Comparison of ENCODE assay signal across 9 mouse cellular contexts in the genomic region with DNA sequence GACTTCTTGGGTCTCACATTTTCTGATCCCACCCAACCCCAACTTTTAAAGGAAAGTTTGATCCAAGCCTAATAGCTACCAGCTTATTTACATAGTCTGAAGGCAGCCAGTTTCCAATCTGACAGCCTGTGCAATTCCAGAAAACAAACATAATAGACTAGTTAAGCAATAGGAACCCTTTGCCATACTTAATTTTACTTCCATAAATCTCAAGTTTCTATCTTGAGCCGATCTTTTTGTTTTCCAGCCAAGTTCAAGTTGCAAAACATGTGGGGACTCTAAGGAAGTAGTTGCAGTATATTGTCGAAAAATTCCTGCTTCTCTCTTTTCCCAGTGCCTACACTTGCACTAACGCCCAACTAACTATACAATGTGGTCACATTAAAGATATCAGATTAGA. TPM values are rescaled to one million over a fixed set of nuclear protein-coding genes. Genes with fewer than 3 reads are reported as not detected.
A peak's percentile ranks its signal among the peaks of the same experiment; 100 is the strongest.
DNase-seq lines count a peak whose midpoint lies in the region; ATAC-seq and TF ChIP-seq lines count a peak whose summit lies in the region.
"Had no signal": no experiment of that assay in that cellular context is flagged by ENCODE, and none has a peak within 500 bp of the region (broad histone marks: within the 10 kb centered on the region; RNA-seq: fewer than 3 reads in every experiment).

No protein-coding gene starts in this region.

- peak overlapping the region; percentile 96 for H3K27ac ChIP-seq in gastrocnemius, adult 2 months
- no peak overlapping the region for H3K27ac ChIP-seq in embryonic facial prominence, embryonic 12.5 days
- peak overlapping the region; percentile 96 for H3K27ac ChIP-seq in intestine, embryonic 15.5 days
- H3K27ac ChIP-seq in midbrain, embryonic 12.5 days (replicated peaks) = no peak overlapping the region

- WGBS in embryonic facial prominence, embryonic 12.5 days = 41% methylated on average over 3 of the region's 3 CpGs
- WGBS in intestine, embryonic 15.5 days = 22% methylated on average over 3 of the region's 3 CpGs
- WGBS in midbrain, embryonic 12.5 days = 70% methylated on average over 3 of the region's 3 CpGs

- no peak for DNase-seq in gastrocnemius, adult 2 months
- DNase-seq in gastrocnemius, postnatal 10 days = no peak
- DNase-seq in cerebellum, postnatal 36 days = no peak
- DNase-seq in adrenal gland, adult 18-20 months (ENCODE audit: low spot score in 2 of 2) = no peak
- DNase-seq in left cerebral cortex, postnatal 36 days (ENCODE audit: low spot score in 2 of 2) = no peak

- peak overlapping the region; percentile 66 for H3K4me2 ChIP-seq in embryonic facial prominence, embryonic 12.5 days (replicated peaks)
- H3K4me2 ChIP-seq in intestine, embryonic 15.5 days (replicated peaks) = peak overlapping the region; percentile 68
- peak overlapping the region; percentile 60 for H3K4me2 ChIP-seq in midbrain, embryonic 12.5 days (replicated peaks)

- H3K27me3 ChIP-seq in embryonic facial prominence, embryonic 12.5 days = no peaks in the 10 kb centered on the region
- no peaks in the 10 kb centered on the region for H3K27me3 ChIP-seq in intestine, embryonic 15.5 days (replicated peaks)
- H3K27me3 ChIP-seq in midbrain, embryonic 12.5 days = no peaks in the 10 kb centered on the region

- 0 out of 2 replicates have a peak overlapping the region, but pooled peaks have one; percentile 34 for H3K9ac ChIP-seq in embryonic facial prominence, embryonic 12.5 days
- peak overlapping the region; percentile 76; the same call in 1 of the 2 replicates for H3K9ac ChIP-seq in intestine, embryonic 15.5 days
- 0 out of 2 replicates have a peak overlapping the region, but pooled peaks have one; percentile 57 for H3K9ac ChIP-seq in midbrain, embryonic 12.5 days (replicated peaks)

- TF ChIP-seq CTCF in gastrocnemius, adult 2 months (IDR thresholded peaks at IDR 0.05) = no peak

- H3K4me1 ChIP-seq in embryonic facial prominence, embryonic 12.5 days = peaks cover 16% of the 10 kb centered on the region
- H3K4me1 ChIP-seq in intestine, embryonic 15.5 days (replicated peaks) = 0 out of 2 replicates have a peak, but pooled peaks cover 5% of the 10 kb centered on the region
- peaks cover 27% of the 10 kb centered on the region for H3K4me1 ChIP-seq in midbrain, embryonic 12.5 days

- H3K36me3 ChIP-seq in embryonic facial prominence, embryonic 12.5 days = peaks cover 21% of the 10 kb centered on the region
- H3K36me3 ChIP-seq in intestine, embryonic 15.5 days = no peaks in the 10 kb centered on the region
- H3K36me3 ChIP-seq in midbrain, embryonic 12.5 days = peaks cover 23% of the 10 kb centered on the region

- H3K4me3 ChIP-seq in gastrocnemius, adult 2 months = peak overlapping the region; percentile 81
- H3K4me3 ChIP-seq in embryonic facial prominence, embryonic 12.5 days = peak overlapping the region; percentile 68
- H3K4me3 ChIP-seq in intestine, embryonic 15.5 days (replicated peaks) = peak overlapping the region; percentile 68
- H3K4me3 ChIP-seq in midbrain, embryonic 12.5 days = peak overlapping the region; percentile 80

- no peak for ATAC-seq in embryonic facial prominence, embryonic 12.5 days (ENCODE audit: insufficient number of reproducible peaks, insufficient read depth, low FRiP score, low TSS enrichment)
- ATAC-seq in intestine, embryonic 15.5 days = no peak
- ATAC-seq in midbrain, embryonic 12.5 days (ENCODE audit: low FRiP score, low read depth) = no peak

- H3K9me3 ChIP-seq in embryonic facial prominence, embryonic 12.5 days = no peaks in the 10 kb centered on the region
- no peaks in the 10 kb centered on the region for H3K9me3 ChIP-seq in intestine, embryonic 15.5 days
- H3K9me3 ChIP-seq in midbrain, embryonic 12.5 days = no peaks in the 10 kb centered on the region

- intact Hi-C loops in gastrocnemius, adult 2 months (cut with DNase I) = loop anchor here (5.0 kb wide), 1 partner anchor 560 kb away; a partner anchor contains a TSS
- intact Hi-C loops in left cerebral cortex, postnatal 36 days (cut with DNase I) = loop anchor here (5.0 to 10.0 kb wide), 2 partner anchors 130 to 1513 kb away; no protein-coding TSS in a partner anchor

RNA-seq across cellular contexts. Expression of a gene that starts 8.8 kb away (rescaled TPM):
- 10 to 100 TPM; 22.6 to 24.8 TPM for total RNA-seq in gastrocnemius, adult 2 months (2021)
- total RNA-seq in gastrocnemius, postnatal 10 days (2021) = 10 to 100 TPM; 40.7 to 40.9 TPM
- polyA plus RNA-seq in embryonic facial prominence, embryonic 12.5 days (2016; fragmentation: Nextera tagmentation; extraction: Ambion mirVana) = 175 and 180 TPM in 2 replicates
- polyA plus RNA-seq in intestine, embryonic 15.5 days (2015; fragmentation: Nextera tagmentation; extraction: Ambion mirVana) = 243 TPM in 2 replicates
- polyA plus RNA-seq in midbrain, embryonic 12.5 days (2016; fragmentation: Nextera tagmentation; extraction: Ambion mirVana) = 397 and 420 TPM in 2 replicates
- 100 to 1,000 TPM; 278 to 555 TPM for total RNA-seq in adrenal gland, adult 18-20 months (2021)
- total RNA-seq in left cerebral cortex, postnatal 36 days (2021) = 10 to 100 TPM; 40.2 to 45.9 TPM

RNA-seq across cellular contexts. Expression of a gene that starts 9.0 kb away (rescaled TPM):
- 1 to 10 TPM; 7.8 to 8.6 TPM for total RNA-seq in gastrocnemius, adult 2 months (2021)
- 10 to 100 TPM in 1 of 2 experiments, 1 to 10 TPM in 1; 8.9 to 12.7 TPM for total RNA-seq in gastrocnemius, postnatal 10 days (2021)
- 14.4 and 15.9 TPM in 2 replicates for polyA plus RNA-seq in embryonic facial prominence, embryonic 12.5 days (2016; fragmentation: Nextera tagmentation; extraction: Ambion mirVana)
- polyA plus RNA-seq in intestine, embryonic 15.5 days (2015; fragmentation: Nextera tagmentation; extraction: Ambion mirVana) = 8.3 and 8.6 TPM in 2 replicates
- 18.4 and 19.9 TPM in 2 replicates for polyA plus RNA-seq in midbrain, embryonic 12.5 days (2016; fragmentation: Nextera tagmentation; extraction: Ambion mirVana)
- 10 to 100 TPM; 29.2 to 35.4 TPM for total RNA-seq in adrenal gland, adult 18-20 months (2021)
- total RNA-seq in left cerebral cortex, postnatal 36 days (2021) = 10 to 100 TPM; 48.7 to 54.9 TPM

RNA-seq across cellular contexts. Expression of a gene that starts 54.4 kb away (rescaled TPM):
- not detected for total RNA-seq in gastrocnemius, adult 2 months (2021)
- not detected for total RNA-seq in gastrocnemius, postnatal 10 days (2021)
- 0.19 and 0.42 TPM in 2 replicates for polyA plus RNA-seq in embryonic facial prominence, embryonic 12.5 days (2016; fragmentation: Nextera tagmentation; extraction: Ambion mirVana)
- 0.13 and 0.28 TPM in 2 replicates for polyA plus RNA-seq in intestine, embryonic 15.5 days (2015; fragmentation: Nextera tagmentation; extraction: Ambion mirVana)
- polyA plus RNA-seq in midbrain, embryonic 12.5 days (2016; fragmentation: Nextera tagmentation; extraction: Ambion mirVana) = 0.13 TPM in 1 of 2 replicates, not detected in the other
- total RNA-seq in adrenal gland, adult 18-20 months (2021) = under 1 TPM; 0.33 to 0.86 TPM
- 1 to 10 TPM; 6.7 to 7.2 TPM for total RNA-seq in left cerebral cortex, postnatal 36 days (2021)
- polyA plus RNA-seq: spleen, adult 2 months had no signal

RNA-seq across cellular contexts. Expression of a gene that starts 58.1 kb away (rescaled TPM):
- total RNA-seq in gastrocnemius, adult 2 months (2021) = not detected
- total RNA-seq in gastrocnemius, postnatal 10 days (2021) = not detected
- polyA plus RNA-seq in embryonic facial prominence, embryonic 12.5 days (2016; fragmentation: Nextera tagmentation; extraction: Ambion mirVana) = not detected in 2 replicates
- polyA plus RNA-seq in intestine, embryonic 15.5 days (2015; fragmentation: Nextera tagmentation; extraction: Ambion mirVana) = not detected in 2 replicates
- polyA plus RNA-seq in midbrain, embryonic 12.5 days (2016; fragmentation: Nextera tagmentation; extraction: Ambion mirVana) = not detected in 2 replicates
- not detected for total RNA-seq in adrenal gland, adult 18-20 months (2021)
- total RNA-seq in left cerebral cortex, postnatal 36 days (2021) = under 1 TPM; 0.84 to 0.86 TPM
- polyA plus RNA-seq: spleen, adult 2 months had no signal

Comparison
In these comparisons a context has a peak if more than half of its experiments do, and no peak if none do; other contexts are left out.
1. H3K27ac ChIP-seq: peak in gastrocnemius, adult 2 months (single experiment) and intestine, embryonic 15.5 days (single experiment); none in embryonic facial prominence, embryonic 12.5 days (single experiment) and midbrain, embryonic 12.5 days (single experiment).
2. RNA of a gene that starts 8.8 kb away (total RNA-seq): 278 to 555 TPM in adrenal gland, adult 18-20 months; 40.2 to 45.9 TPM in left cerebral cortex, postnatal 36 days, 40.7 to 40.9 TPM in gastrocnemius, postnatal 10 days and 22.6 to 24.8 TPM in gastrocnemius, adult 2 months; every median in the first group is over 4 times any median in the second.
3. RNA of a gene that starts 54.4 kb away (total RNA-seq): 6.7 to 7.2 TPM in left cerebral cortex, postnatal 36 days; 0.33 to 0.86 TPM in adrenal gland, adult 18-20 months, not detected in gastrocnemius, postnatal 10 days and not detected in gastrocnemius, adult 2 months; every median in the first group is over 4 times any median in the second.
4. Peak in every context shown above with its lines, with median percentiles within 50 percentile points of each other: H3K4me3 ChIP-seq, H3K4me2 ChIP-seq and H3K9ac ChIP-seq.